Mouse (Mus musculus): ENCODE measurements around the gene Phxr2. TPM values are rescaled to one million over a fixed set of nuclear protein-coding genes. Genes with fewer than 3 reads are reported as not detected.

Gene Phxr2
- polyA plus RNA-seq, 1 experiment = not detected

DNA sequence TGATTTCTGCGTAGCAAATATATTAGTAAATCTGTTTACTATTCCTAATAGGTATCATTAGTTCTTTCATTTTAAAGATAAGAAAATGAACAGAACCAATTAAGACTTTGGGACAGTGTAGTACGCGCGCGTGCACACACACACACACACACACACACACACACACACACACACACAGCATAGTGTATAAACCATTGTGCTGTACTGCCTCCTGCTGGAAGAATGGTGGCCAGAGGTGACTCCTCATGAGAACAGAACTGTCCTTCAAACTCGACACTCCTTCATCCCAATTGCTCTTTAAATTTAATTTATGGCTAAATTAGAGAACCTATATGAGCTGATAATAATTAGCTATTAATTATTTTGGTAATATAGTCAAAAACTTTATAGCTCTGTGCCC, 25.9 kb upstream of the Phxr2 start:
- Histone ChIP-seq H3K4me1 (ENCODE audit: control insufficient read depth, insufficient read depth, insufficient read length, low read length) (no peaks in the 10 kb centered on the region), H3K27ac (replicated peaks; ENCODE audit: low read depth, low read length) (no peak overlapping the region), H3K4me3 (ENCODE audit: insufficient read depth, low read depth, low read length) (no peak overlapping the region)

DNA sequence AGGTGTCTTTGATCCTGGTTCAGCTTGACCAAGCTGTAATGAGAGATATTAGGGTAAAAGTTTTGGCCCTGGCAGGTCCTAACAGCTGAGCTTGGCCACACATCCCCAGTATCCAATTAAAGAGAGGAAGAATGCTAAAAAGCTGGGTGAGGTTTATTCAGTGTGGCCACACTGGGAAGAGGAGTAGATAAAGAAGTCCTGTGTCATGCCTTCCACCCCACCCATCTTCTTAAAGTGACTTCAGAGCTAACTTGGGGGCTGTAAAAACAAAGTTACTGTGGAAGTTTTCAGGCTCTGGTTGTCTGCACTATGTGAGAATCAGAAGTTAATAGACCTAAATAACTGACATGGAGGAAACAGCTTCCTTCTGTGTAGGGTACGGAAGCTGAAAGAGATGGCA, 25.5 kb upstream of the Phxr2 start:
- Histone ChIP-seq H3K4me3 (ENCODE audit: insufficient read depth, low read depth, low read length) (no peak overlapping the region), H3K27ac (replicated peaks; ENCODE audit: low read depth, low read length) (no peak overlapping the region), H3K4me1 (ENCODE audit: control insufficient read depth, insufficient read depth, insufficient read length, low read length) (no peaks in the 10 kb centered on the region)

DNA sequence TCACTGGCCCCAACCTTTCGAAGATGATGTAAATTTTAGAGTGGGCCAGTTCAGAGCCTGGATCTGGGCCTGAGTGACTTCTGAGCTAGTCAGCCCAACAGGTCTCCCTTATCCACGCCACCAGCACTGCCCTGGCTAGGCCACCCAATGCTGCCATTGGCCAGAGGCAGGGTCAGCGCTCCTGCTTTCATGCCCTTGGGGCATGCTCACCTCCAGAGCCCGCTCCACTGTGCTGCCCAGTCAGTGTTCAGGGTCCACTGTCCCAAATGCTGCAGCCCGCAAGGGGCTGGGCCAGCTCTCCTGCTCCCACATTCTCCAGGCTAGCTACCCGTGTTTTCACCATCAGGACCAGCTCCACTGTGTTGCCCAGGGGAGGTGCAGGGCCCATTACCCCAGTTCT, 23.9 kb upstream of the Phxr2 start:
- H3K4me1 ChIP-seq (ENCODE audit: control insufficient read depth, insufficient read depth, insufficient read length, low read length) = no peaks in the 10 kb centered on the region
- H3K27ac ChIP-seq (replicated peaks; ENCODE audit: low read depth, low read length) = no peak overlapping the region
- H3K4me3 ChIP-seq (ENCODE audit: insufficient read depth, low read depth, low read length) = no peak overlapping the region

DNA sequence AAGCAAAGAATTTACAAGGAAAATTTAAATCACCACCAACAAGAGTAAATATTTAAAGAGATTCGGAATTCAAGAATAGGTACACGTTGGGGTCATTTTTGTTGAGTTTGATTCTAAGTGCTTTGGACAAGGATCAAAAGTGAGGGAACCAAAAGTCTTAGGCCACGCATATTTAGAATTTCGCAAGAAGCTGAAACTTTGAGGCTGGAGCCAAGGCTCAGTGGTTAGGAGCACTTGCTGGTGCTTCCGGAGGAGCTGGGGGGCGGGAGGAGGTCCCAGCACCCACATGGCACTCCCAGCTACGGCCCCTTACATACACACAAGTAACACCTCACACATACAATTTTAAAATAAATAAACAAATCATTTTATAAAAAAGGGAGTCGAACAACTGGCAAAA, 20.5 kb upstream of the Phxr2 start:
- H3K27ac ChIP-seq (replicated peaks; ENCODE audit: low read depth, low read length) = no peak overlapping the region
- no peaks in the 10 kb centered on the region for H3K4me1 ChIP-seq (ENCODE audit: control insufficient read depth, insufficient read depth, insufficient read length, low read length)
- H3K4me3 ChIP-seq (ENCODE audit: insufficient read depth, low read depth, low read length) = no peak overlapping the region

DNA sequence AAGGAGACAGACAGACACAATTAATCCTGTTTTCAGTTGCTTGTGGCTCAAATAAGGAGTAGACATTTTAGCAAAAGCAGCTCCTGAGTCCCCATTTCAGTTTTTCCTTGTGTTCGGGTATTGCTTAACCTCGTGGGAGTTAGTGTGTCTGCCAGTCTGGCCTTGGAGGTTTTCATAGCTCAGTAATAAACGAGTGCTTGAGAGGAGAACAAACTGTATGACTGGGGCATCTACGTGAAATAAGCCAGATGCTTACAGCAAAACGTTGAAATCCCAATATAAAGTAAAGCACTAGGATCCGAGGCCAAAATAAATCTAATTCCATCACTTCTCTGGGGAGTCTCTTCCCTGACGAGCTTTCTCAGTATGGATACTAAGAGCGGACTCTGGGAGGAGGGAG, 19.5 kb upstream of the Phxr2 start:
- no peak overlapping the region for H3K4me3 ChIP-seq (ENCODE audit: insufficient read depth, low read depth, low read length)

DNA sequence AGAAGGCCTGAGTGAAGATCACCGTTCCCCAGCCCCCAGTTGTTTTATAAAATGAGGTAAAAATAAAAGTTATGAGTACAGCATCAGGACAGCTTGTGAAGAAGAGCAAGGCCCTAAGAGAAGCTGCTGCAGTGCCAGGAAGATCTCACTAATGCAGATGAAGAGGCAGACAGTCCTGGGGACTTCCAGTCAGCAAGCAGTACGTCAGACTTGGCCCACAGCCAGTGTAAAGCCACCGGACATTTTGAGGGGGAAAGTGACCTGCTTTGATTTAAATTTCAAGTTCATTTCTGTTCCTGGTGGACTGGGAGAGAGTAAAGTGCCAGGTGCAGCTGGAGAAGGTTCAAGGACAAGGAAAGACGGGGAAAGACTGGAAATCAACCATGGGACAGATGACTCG, 10.2 kb upstream of the Phxr2 start:
- H3K4me1 ChIP-seq (ENCODE audit: control insufficient read depth, insufficient read depth, insufficient read length, low read length) = no peaks in the 10 kb centered on the region

More for the DNA sequence above, 19.5 kb upstream of the Phxr2 start:
- H3K4me1 ChIP-seq (ENCODE audit: control insufficient read depth, insufficient read depth, insufficient read length, low read length) = no peaks in the 10 kb centered on the region; the same call in 1 of the 2 replicates
- no peak overlapping the region for H3K27ac ChIP-seq (replicated peaks; ENCODE audit: low read depth, low read length)

DNA sequence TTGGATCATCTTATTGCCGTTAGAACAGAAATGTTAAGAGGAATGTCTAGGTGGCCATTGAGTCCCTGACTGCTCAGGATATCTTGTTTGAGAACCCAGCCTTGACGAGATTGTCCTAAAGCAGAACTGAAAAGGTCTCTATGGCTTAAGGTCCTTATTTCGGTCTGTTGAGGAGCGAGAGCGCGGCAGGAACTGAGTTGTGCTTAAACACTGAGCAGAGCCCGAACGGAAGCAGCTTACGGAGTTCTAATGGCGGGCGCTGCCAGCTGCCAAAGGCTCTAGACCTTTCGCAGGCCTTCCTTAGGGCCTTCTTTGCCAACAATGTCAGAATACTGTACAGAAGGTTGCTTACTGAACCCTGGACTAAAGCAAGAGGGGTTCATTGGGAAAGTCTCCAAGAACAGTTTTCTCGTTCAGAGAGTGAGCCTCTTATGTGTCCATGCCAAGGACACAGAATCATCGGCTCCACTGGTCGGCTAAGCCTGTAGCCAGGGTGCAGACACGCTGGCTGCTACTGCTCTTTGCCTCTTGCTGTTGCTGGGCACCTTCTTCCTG, 7.3 kb upstream of the Phxr2 start:
- H3K27ac ChIP-seq (replicated peaks; ENCODE audit: low read depth, low read length) = no peak overlapping the region
- H3K4me1 ChIP-seq (ENCODE audit: control insufficient read depth, insufficient read depth, insufficient read length, low read length) = no peaks in the 10 kb centered on the region
- H3K4me3 ChIP-seq (ENCODE audit: insufficient read depth, low read depth, low read length) = no peak overlapping the region

More for the DNA sequence above, 10.2 kb upstream of the Phxr2 start:
- no peak overlapping the region for H3K4me3 ChIP-seq (ENCODE audit: insufficient read depth, low read depth, low read length)
- H3K27ac ChIP-seq (replicated peaks; ENCODE audit: low read depth, low read length) = no peak overlapping the region

DNA sequence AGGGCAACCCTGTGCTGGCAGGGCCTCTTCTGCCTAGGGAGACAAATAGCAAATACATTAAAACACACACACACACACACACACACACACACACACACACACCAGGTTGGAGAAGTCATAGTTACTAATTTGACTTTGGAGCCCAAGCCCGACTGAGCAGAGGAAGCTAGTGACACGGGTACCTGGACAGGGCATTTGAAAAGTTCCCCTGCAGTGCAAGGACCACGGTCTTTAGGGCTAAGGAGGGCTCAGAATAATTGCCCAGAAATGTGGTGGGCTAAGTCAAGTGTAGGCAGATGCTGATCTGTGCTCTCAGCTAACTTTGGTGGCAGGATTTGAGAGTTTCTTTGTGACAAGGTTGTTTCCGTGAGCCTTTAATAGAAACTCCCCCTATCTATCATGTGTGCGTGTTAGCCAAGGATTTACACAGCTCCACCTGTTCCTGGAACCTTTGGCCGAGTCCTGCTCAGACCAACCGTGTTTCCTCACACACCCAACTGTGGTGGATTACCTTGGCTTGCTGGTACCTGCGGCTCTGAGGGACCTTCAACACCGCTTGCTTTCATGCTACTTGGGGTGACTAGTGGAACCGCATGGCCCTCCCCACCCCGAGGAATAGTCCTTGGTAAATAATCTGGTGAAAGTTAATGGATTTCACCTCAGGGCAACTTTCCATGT, 6.6 kb upstream of the Phxr2 start:
- Histone ChIP-seq H3K4me1 (ENCODE audit: control insufficient read depth, insufficient read depth, insufficient read length, low read length) (no peaks in the 10 kb centered on the region), H3K4me3 (ENCODE audit: insufficient read depth, low read depth, low read length) (no peak overlapping the region), H3K27ac (replicated peaks; ENCODE audit: low read depth, low read length) (no peak overlapping the region)

DNA sequence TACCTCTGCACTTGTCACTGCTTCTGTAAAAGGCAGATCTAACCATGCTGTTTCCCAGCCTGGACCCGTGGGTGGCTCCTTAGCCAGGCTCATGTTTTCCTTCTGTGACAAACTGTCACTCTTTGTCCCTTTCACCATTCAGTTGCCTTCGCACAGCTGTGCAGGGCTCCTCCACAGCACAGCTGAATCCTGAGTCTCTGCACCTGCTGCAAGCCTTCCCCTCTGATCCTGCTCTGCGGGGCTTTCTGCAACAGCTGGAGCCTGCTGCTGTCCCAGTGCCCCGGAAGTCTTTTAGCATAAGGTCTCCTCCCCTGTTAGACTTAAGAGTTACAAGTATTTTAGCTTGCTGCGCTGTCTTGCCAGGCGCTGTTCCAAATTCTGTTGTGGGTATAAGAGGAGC, 6.1 kb upstream of the Phxr2 start:
- H3K27ac ChIP-seq (replicated peaks; ENCODE audit: low read depth, low read length) = no peak overlapping the region
- H3K4me1 ChIP-seq (ENCODE audit: control insufficient read depth, insufficient read depth, insufficient read length, low read length) = no peaks in the 10 kb centered on the region
- no peak overlapping the region for H3K4me3 ChIP-seq (ENCODE audit: insufficient read depth, low read depth, low read length)

DNA sequence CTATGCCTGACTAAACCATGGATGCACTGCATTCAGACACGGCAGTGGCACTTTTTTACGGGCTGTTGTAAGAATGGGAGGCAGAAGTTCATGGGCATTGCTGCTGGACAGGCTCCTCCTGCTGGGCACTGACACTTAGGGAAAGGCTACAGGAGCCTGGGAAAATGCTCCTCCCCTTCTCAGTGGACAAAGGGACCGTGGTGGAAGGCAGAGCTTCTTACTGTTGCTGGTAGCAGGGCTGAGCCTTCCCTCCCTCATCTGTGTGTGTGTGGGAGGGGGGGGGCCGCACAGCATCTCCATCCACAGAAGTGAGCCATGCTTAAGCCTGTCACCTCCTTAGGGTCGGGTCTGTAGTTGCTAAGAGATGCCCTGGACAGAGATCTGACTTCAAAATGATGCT, 5.2 kb upstream of the Phxr2 start:
- no peak overlapping the region for H3K27ac ChIP-seq (replicated peaks; ENCODE audit: low read depth, low read length)
- no peaks in the 10 kb centered on the region for H3K4me1 ChIP-seq (ENCODE audit: control insufficient read depth, insufficient read depth, insufficient read length, low read length)
- no peak overlapping the region for H3K4me3 ChIP-seq (ENCODE audit: insufficient read depth, low read depth, low read length)

DNA sequence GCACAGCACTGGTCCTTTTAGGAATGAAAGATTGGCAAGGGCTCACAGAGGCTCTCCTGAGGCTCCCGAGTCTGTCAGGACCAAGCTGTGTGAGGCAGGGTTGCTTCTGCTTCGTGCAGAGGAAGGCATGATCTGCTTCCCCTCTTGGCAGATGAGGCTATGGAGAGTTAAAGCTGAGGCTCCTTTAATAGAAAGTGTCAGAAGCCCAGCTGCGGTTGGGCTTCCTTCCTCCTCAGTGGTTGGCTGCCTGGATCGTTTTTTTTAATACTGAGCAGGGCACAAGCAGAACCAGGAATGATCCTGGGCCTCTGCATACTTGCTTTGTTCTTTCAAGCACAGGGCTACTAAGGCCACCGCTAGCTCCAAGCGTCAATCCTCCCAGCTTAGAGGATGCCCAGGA, 4.5 kb upstream of the Phxr2 start:
- Histone ChIP-seq H3K4me3 (ENCODE audit: insufficient read depth, low read depth, low read length) (no peak overlapping the region), H3K4me1 (ENCODE audit: control insufficient read depth, insufficient read depth, insufficient read length, low read length) (no peaks in the 10 kb centered on the region), H3K27ac (replicated peaks; ENCODE audit: low read depth, low read length) (no peak overlapping the region)

DNA sequence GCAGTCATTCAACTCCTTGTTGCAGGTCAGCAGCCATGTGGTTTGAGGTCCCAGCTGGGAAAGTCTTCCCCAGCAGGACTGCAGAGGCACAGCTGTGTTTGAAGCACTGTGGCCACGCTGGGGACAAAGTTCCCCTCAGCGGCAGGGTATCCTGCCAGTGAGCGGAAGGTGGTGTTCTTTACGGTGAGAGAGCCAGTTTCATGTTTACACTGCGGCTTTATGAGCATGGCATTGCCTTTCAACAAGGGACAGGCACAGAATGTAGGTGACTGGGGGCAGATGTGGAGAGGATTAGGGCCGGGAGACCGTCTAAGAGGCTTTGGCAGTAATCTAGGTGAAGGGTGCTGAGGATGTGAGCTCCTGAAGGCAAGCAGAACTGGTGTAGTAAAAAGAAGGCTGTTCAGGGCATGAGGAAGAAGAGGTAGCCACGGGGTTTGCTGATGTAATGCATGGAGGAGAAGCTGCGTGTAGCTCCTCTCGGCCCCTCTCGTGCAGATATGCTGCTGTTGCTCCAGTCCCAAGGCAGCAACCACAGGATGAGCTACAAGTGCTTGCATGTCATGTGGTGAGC, 1.7 kb upstream of the Phxr2 start:
- Histone ChIP-seq H3K27ac (replicated peaks; ENCODE audit: low read depth, low read length) (peak overlapping the region; percentile 4; the same call in 1 of the 2 replicates), H3K4me3 (ENCODE audit: insufficient read depth, low read depth, low read length) (no peak overlapping the region), H3K4me1 (ENCODE audit: control insufficient read depth, insufficient read depth, insufficient read length, low read length) (no peaks in the 10 kb centered on the region)

DNA sequence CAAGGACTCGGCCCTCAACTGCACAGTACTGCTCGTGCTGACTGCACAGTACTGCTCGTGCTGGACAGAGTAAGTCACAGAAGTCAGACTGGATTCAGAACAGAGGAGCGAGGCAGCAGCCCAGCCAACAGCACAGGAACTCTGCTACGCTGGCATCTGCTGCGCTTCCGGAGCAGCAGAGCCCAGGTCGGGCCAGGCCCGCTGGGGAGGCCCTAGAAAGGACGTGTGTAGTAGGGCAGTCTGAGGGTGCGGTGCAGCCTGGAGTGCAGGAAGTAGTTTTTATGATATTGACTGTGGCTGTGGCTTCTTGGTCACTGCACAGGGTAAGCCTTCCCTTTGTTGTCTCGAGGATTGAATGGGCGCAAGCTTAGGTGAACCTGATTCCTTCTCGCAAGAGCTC, 829 bp upstream of the Phxr2 start:
- Histone ChIP-seq H3K4me1 (ENCODE audit: control insufficient read depth, insufficient read depth, insufficient read length, low read length) (no peaks in the 10 kb centered on the region), H3K27ac (replicated peaks; ENCODE audit: low read depth, low read length) (no peak overlapping the region), H3K4me3 (ENCODE audit: insufficient read depth, low read depth, low read length) (no peak overlapping the region)

DNA sequence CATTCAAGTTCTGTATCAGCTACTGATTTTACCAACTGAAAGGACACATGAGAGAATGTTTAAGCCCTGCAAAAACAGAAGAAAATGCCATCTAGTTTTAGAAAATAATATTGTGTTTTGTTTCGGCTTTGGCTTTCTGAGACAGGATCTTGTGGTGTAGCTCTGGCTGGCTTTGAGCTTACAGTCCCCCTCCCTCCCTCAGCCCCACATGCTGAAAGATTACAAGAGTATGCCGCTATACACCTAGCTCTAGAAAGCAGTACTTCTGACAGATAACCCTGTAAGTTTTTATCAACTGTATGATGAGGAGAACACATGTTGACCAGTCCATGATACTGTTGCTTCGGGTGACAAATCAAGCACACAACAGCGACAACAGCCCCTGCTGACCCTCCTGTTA, 6.7 kb downstream of the Phxr2 start:
- Histone ChIP-seq H3K27ac (replicated peaks; ENCODE audit: low read depth, low read length) (no peak overlapping the region), H3K4me3 (ENCODE audit: insufficient read depth, low read depth, low read length) (no peak overlapping the region), H3K4me1 (ENCODE audit: control insufficient read depth, insufficient read depth, insufficient read length, low read length) (no peaks in the 10 kb centered on the region; the same call in 1 of the 2 replicates)

DNA sequence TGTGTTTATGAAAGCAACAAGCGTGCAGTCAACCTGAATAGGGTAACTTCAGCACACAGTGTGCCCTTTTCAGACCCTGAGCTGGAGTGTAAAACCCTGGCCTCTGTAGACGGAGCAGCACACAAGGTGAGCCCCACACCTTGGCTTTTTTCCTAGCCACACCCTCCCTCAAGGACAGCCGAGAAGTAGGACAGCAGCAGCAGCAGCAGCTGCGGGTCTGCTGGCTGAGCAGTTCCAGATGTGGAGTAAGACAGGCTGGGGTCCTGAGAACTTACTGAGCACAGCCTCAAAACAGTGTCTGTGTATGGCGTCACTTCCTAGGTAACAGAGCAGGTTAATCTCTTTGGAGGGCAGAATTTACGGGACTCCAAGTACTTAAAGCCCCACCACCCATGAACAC, 7.4 kb downstream of the Phxr2 start:
- Histone ChIP-seq H3K27ac (replicated peaks; ENCODE audit: low read depth, low read length) (no peak overlapping the region), H3K4me1 (ENCODE audit: control insufficient read depth, insufficient read depth, insufficient read length, low read length) (no peaks in the 10 kb centered on the region; the same call in 1 of the 2 replicates), H3K4me3 (ENCODE audit: insufficient read depth, low read depth, low read length) (no peak overlapping the region)

DNA sequence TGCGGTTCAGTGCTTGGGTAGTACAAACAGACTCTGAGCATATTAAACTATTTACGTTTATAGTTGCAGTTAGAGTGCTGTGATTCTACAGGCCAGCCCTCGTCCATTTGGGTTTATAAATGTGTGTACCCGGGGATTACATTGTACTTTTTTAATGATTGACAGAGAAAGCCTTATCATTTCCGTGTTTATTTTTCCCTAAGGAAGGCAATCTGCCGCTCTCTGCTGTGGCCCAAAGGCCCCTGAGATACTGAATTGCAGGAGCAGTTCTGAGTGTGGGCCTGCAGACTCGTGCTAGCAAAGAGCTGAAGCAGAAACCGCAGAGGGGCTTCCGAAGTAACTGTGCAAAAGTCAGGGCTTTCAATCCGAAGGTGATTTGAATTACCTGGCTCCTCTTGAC, 8.2 kb downstream of the Phxr2 start:
- H3K27ac ChIP-seq (replicated peaks; ENCODE audit: low read depth, low read length) = no peak overlapping the region
- no peaks in the 10 kb centered on the region; the same call in 1 of the 2 replicates for H3K4me1 ChIP-seq (ENCODE audit: control insufficient read depth, insufficient read depth, insufficient read length, low read length)
- no peak overlapping the region for H3K4me3 ChIP-seq (ENCODE audit: insufficient read depth, low read depth, low read length)
